34 mouse cellular contexts compared by ENCODE assay signal in genomic region chr3:145748626-145749025, GRCm38 (mm10). TPM values are rescaled to one million over a fixed set of nuclear protein-coding genes. Genes with fewer than 3 reads are reported as not detected.
"Had no signal": no experiment of that assay in that cellular context is flagged by ENCODE, and none has a peak within 500 bp of the region (broad histone marks: within the 10 kb centered on the region; RNA-seq: fewer than 3 reads in every experiment).

No protein-coding gene starts in this region.

- H3K36me3 ChIP-seq: heart, embryonic 10.5 days; heart, embryonic 12.5 days; heart, embryonic 13.5 days; heart, embryonic 15.5 days; hindbrain, embryonic 10.5 days; hindbrain, embryonic 12.5 days; hindbrain, embryonic 13.5 days; hindbrain, embryonic 15.5 days; kidney, embryonic 15.5 days had no signal

- H3K4me1 ChIP-seq: heart, embryonic 12.5 days; heart, embryonic 13.5 days; heart, embryonic 15.5 days; hindbrain, embryonic 10.5 days; hindbrain, embryonic 12.5 days; kidney, embryonic 15.5 days had no signal

- H3K4me2 ChIP-seq: heart, embryonic 11.5 days; heart, embryonic 12.5 days; heart, embryonic 13.5 days; heart, embryonic 15.5 days; hindbrain, embryonic 12.5 days; hindbrain, embryonic 13.5 days; hindbrain, embryonic 14.5 days; hindbrain, embryonic 15.5 days; kidney, embryonic 15.5 days had no signal

- H3K27me3 ChIP-seq: heart, embryonic 12.5 days; heart, embryonic 13.5 days; heart, embryonic 15.5 days; hindbrain, embryonic 12.5 days; hindbrain, embryonic 13.5 days; hindbrain, embryonic 15.5 days; kidney, embryonic 15.5 days had no signal

- H3K9ac ChIP-seq: heart, embryonic 12.5 days; heart, embryonic 13.5 days; heart, embryonic 15.5 days; hindbrain, embryonic 12.5 days; hindbrain, embryonic 13.5 days; hindbrain, embryonic 14.5 days; hindbrain, embryonic 15.5 days; kidney, embryonic 15.5 days had no signal

- H3K4me3 ChIP-seq: heart, embryonic 10.5 days; heart, embryonic 12.5 days; heart, embryonic 13.5 days; heart, embryonic 15.5 days; hindbrain, embryonic 10.5 days; hindbrain, embryonic 12.5 days; hindbrain, embryonic 13.5 days; hindbrain, embryonic 15.5 days; kidney, embryonic 15.5 days; layer of hippocampus, adult 2 months; left cerebral cortex, adult 2 months had no signal

- H3K9me3 ChIP-seq: heart, embryonic 10.5 days; heart, embryonic 12.5 days; heart, embryonic 13.5 days; heart, embryonic 15.5 days; hindbrain, embryonic 10.5 days; hindbrain, embryonic 12.5 days; hindbrain, embryonic 13.5 days; hindbrain, embryonic 15.5 days; kidney, embryonic 15.5 days had no signal

- ATAC-seq: hindbrain, embryonic 16.5 days; hindbrain, postnatal 0 days; inflammation-experienced regulatory T-cells, adult 6 months had no signal

- DNase-seq: heart, postnatal 10 days; heart, postnatal 14 days; heart, postnatal 36 days; heart, postnatal 4 days; kidney, adult 11 months; kidney, adult 18-20 months; kidney, adult 2 months; kidney, adult 8-10 months; kidney, adult 9 months; kidney, postnatal 10 days; kidney, postnatal 14 days; kidney, postnatal 25 days; kidney, postnatal 36 days; kidney, postnatal 4 days; layer of hippocampus, adult 9-11 months; layer of hippocampus, postnatal 36 days had no signal

- H3K27ac ChIP-seq: heart, embryonic 10.5 days; heart, embryonic 13.5 days; heart, embryonic 15.5 days; hindbrain, embryonic 10.5 days; hindbrain, embryonic 12.5 days; hindbrain, embryonic 13.5 days; hindbrain, embryonic 14.5 days; hindbrain, embryonic 15.5 days; hindbrain, postnatal 0 days; kidney, embryonic 15.5 days; kidney, postnatal 0 days; layer of hippocampus, adult 2 months; left cerebral cortex, adult 2 months had no signal

RNA-seq across cellular contexts. Expression of gene Ddah1, which starts 9.8 kb away (rescaled TPM):
- total RNA-seq: hematopoietic stem cell, adult 5-6 weeks had no signal
